Mouse (Mus musculus) naive thymus-derived CD4-positive, alpha-beta T cell, adult 2 months (primary cell): ENCODE measurements around the gene Col4a6.

Source experiments
- DNase-seq: peaks from one replicate; pipeline ENCODE4 v3.0.0-alpha.2; 2011; ENCODE audit warnings: low read depth

The Col4a6 gene

DNA sequence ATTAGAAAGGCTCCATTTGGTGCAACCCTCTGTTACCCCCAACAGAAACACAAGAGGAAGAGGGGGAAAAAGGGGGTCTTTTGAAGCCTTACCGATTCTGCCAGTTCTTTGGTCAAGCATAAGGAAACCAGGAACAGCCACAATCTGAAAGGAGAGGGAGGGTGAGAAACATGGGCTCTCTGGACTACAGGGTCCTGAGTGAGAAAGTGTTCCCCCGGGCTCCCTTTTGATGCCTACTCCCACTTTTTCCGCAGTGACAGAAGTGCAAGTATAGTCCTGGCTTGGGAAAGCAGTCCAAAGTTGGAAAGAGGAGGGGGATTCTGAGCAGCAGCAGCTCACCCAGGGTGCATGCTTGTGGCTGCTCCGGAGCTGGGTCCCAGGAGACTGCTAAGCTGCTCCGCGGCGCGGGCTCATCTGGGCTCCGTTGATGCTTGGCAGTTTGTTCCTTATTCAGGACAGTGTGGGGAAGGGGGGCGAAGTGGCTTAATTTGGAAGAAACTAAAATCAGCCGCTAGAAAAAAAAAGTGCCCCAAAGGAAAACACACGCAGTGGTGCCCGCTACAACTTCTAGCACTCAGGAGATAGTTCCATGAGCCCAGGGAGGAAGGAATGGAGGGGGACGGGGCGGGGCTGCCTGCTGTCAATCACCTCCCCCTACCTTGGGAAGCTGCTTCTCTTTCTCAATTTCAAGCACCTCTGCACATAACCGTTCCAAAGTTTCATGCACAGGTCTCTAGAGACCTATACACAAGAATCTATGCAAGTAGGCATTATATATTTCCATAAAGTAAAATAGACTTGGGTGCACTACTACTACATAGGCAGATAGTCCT, at the start of gene Col4a6:
Gene Col4a6 (minus strand): TSS at position 607 of the 833 bp plus-strand sequence.
- DNase-seq, result no peak

DNA sequence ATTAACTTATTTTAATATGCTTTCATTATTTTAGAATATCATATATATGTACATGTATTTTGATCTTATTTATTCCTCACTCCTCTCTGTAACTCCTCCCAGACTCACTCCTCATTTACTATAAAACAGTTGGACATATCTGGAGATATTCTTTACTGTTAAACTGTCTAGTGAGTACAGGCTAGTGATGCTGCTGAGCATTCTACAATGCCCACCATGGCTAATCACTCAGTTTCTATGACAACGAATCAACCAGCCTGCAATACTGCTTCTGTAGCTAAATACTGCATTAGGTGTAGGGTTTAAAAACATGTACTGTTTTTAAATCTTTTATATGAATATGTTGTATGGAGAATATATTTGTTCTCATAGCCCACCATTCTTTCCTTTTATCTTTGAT, 29.2 kb upstream of the Col4a6 start:
- DNase-seq, result no peak

DNA sequence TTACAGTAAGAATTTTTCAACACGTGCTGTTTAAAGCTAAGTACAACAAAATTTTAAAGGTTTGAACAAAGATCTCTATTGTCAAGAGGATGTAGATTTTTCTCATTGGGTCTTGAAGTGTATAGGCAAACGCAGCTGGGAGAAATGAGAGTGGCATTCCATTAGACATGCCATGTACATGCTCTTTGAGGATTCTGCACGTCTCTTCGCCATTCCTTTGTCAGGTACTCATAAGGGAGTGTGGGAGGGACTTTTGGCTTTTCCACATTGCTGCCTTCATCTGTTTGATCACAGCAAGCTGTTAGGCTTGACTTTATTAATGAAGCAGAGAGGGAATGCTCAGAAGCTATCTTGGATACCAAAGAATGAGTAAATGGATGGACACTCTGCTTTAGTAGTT, 20.7 kb upstream of the Col4a6 start:
- DNase-seq, result no peak

DNA sequence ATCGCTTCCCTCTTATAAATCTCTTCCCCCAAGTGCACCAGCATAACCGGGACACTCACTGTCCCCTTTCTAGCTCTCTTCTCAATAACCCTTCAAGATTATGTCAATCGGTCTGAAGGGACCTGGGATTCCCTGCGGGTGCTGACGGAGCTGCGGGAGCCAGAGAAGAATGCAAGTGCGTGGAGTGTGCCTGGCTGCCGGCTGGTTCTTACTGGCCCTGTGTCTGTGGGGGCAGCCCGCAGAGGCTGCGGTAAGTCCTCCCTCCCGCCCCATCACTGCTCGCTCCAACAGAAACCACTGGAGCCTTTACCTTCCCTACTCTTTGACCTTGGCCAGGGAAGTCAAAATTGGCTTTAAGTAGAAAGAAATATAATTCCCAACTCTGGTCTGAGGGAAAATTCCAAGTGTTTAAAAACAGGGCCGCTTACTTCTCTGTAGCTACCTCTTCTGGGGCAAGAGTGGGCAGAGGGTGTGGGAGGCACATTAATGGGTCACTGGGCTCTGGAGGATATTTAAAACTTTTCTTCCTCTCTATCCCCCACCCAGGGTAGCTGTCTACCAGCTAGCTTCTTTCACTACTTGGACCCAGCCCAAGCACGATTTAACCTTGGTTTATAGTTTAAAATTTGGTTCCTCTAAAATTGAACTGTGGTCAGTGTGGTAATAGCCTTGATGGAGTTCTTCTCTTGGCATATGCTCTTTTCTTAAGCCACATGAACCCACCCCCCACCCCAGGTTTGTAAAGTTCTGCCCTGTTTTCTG, 1.9 kb upstream of the Col4a6 start:
- DNase-seq, result no peak

DNA sequence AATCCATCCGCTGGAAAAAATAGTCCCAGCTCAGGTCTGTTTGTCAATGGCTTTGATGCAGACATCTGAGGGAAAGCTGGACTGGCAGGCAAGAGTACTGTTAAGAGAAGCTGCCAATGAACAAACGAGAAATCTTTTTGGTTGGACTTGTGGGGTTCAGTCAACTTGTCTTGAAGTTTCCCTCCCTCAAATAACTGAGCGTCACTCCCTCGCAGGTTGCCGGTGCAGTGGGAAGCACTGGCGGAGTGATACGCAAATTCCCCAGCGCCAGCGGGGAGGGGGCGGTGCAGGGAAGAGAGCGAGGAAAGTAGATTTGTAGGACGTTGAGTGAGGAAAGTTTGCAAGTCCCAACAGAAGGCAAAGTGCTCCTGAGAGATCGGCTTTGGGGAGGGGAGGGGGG, 1.2 kb upstream of the Col4a6 start, which contains the start of gene Col4a5:
Gene Col4a5 (plus strand): TSS at position 276 of the 400 bp plus-strand sequence.
- peak; percentile 0 for DNase-seq

DNA sequence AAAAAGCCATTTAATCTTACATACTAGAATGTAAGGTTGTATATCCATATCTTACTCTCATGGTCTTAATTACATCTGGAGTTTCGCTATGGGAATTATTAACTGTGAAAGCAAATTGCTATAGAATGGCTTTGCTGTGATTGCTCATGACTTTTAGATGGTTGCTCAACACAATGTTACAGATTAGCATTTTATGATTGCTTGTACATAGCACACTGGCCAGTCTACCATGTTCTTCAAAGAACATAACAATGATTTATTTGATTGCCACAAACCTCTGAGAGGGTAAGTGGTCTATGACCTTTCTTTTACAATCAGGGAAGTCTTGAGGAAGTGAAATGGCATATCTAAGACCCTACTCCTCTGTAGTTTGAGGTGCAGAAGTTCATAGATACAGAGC, 25.9 kb downstream of the Col4a6 start:
- no peak for DNase-seq

DNA sequence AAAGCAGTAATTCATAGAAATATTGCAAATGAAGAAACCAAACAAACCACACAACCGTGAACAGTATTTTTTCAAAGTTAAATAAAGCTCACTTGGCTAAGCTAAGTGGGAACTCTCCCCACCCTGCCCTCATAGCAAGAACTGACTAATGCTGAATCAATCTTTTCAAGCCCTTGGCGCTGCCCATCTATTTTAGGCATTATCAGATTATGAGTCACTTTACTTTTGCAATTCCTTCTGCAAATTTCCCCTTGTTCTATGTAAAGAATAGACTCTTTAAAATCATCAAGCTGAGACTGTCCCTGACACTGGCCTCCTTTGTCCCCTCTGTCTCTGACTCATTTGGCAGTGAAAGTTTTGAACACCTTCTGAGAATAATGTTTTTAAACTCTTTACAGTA, 34.5 kb downstream of the Col4a6 start:
- no peak for DNase-seq

DNA sequence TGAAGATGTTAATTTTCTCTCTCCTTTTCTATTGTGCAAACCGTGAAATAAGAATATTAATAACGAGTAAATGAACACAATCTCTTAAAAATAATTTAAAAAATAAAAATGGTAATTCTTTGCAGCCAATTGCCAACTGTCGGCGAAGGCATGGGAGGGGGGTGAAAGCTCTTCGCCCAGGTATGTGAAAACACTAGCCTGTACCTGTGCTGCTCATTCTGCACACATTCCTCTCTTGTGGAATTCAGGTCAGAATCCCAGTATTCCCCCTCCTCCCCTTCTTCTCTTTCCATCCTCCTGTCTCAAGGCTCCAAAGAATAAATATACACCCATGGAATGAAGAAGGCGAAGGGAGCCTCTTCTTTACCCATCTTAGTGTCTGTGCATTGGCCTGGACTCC, 37.1 kb downstream of the Col4a6 start:
- DNase-seq, result no peak

DNA sequence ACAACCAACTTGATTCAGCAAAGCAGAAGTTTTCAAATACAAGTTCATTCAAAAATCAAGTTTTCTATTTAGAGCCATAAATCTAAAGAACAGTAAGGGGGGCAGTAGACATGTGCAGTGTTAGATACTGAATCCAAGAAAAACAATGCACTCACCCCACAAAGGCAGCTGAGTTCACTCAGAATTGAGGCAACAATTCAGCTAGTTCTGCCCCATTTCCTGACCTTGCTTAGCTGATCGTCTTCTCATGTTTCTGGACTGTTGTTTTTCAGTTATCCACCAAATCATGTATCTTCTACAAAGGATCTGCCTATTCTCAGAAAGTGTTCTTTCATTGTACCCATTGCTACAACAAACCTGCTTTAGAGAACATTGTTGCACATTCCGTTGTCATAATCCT, 58.6 kb downstream of the Col4a6 start:
- DNase-seq, result no peak

DNA sequence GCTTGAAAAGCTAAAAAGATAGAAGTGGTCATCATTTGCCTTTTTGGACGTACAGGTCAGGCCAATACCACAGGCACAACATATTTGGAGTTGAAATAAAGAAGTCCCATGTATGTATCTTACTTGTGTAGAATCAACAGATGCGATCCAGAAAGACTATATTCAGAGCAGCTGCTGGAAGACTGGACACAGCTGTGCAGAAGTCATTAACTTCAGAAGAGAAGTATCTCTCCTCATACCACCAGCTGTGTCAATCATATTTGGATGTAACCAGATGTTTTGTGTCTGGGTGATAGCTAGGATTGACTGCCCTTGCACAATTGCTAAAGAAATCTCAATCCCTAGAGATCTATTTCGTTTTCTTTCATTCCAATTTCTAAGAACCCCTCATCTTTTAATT, 77.6 kb downstream of the Col4a6 start:
- DNase-seq, result no peak

DNA sequence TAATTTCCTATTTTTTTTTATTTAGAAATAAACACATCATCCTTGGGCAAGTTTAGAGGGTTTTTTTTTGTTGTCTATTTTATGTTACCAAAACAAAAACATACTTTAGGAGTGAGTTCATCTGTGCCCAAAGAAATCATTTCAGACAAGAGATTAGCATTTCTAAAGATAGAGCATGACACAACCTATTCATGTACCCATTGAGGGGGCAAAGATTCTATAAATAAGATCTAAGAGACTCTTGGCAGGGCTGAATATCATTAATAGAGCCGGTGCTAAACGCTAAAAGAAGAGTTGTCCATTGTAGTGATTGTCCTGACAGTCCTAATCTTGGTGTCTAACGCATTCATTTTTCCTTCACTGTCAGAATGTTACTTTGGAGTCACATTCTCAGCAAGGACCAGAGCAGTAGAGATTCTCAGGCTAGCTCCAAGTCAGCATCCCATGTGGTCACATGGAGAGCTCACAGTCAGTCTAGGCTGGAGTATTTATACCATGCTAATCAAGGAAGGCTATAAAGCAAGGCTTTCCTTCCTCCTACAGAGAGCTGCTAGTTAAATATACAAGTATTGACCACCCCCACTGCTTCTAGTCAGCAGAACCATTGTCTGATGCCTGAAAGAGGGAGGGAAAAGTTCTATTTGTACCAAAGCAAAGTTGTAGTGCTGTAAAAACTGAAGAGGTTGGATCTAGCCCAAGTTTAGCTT, 88.3 kb downstream of the Col4a6 start:
- no peak for DNase-seq

DNA sequence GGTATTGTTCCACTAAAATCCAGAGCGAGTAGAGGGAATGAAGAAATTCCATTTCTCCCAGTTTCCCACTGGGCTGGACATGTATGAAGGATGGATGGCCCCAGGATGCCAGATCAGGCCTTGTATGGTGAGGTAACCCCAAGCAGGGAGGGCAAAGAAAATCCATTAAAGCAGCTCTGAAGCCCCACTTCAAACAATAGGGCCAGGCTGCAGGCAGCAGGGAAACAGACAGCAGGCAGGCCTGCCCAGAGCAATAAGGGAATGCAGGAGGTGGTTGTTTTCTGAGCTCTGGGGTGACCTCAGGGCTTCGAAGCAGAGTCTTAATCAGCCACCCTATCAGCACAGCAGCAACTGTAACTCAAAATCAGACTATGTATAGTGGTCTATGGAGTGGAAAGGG, 89.2 kb downstream of the Col4a6 start:
- no peak for DNase-seq

DNA sequence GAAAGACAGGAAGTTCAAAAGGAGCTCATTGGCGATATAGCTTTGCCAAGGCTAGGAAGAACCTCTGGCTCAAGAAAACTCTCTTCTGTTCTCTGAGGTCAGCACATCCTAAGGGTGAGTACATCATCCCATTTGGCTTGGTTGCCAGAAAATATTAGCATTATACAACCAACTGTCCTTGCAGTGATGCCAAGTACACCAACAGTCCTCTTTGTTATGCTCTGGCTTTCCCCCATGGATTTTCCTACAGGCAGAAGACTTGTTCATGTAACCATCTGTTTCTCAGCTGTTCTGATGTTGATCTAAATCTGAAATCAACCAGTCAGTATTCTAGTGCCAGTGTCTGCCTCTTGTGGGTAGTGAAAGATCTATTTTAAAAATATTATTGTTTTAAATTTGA, 103.6 kb downstream of the Col4a6 start:
- no peak for DNase-seq

DNA sequence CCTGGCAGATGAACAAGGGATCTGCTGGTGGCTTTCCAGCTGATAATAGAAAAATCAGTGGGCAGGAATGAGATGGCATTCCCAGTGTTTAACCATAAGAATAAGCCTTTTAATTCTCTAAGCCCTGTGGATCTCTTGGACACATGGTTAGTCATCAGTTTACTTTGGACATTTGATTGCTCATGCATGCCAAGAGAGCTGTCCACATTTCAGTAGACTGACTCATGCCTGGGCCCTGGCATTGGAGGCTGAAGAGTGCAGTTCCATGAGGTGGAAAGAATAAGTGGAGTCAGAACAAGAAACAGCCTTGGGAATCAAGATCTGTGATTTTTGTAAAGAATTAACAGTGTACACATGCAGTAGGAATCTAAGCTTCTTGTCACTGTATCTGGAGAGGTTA, 110.5 kb downstream of the Col4a6 start:
- no peak for DNase-seq

DNA sequence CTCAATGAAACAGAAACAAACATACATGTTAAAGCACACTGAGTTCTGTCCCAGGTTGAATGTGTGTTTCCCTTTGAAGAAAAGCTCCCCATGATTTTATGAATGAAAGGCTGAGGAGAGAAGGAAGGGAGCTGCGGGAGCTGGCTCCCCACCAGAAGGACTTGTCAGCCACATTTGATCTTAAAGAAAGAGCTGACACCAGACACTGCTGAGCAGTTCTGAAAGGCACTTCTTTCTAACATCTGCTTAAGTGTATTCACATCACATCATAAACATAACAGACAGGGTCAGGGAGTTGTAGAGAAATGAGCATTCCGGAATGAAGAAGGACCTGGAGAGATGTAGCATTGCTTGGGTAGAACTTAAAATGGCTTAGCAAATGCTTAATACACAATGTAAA, 132.5 kb downstream of the Col4a6 start:
- no peak for DNase-seq

DNA sequence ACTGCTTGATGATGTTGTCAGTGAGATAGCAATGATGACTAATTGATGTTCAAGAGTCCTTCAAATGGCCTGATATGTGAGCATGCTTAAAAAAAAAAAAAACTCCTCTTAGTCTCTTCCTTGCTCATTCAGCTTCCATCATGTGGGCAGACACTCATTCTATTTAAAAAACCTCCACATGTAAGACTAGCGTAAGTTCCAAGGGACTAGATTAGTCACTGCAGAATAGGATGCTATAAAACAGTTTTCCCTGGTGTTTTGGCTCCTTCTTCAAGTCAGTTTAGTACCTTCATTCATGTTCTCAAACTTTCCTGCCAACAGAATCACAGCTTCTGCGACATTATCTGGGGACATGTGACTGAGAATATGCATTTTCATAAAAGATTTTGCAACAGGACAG, 145.8 kb downstream of the Col4a6 start:
- DNase-seq, result no peak

DNA sequence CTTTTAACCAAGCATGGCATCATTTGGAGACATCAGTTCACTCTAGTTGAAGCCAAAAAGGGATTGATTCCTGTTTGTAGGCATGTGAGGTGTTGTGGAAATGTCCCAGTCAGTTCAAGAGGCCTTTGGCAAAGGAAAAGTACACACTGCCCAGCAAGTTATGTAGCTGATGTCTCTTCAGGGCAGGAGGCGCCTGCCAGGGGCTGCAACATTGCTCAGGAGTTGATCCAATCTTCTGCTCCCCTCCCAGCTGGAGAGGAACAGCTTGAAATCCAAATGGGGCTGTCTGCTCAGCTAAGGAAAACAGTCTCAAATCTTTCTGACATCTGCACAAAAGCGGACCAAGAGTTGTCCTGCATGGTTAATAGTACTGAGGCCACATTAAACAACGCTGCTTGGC, 149.7 kb downstream of the Col4a6 start:
- DNase-seq, result no peak

DNA sequence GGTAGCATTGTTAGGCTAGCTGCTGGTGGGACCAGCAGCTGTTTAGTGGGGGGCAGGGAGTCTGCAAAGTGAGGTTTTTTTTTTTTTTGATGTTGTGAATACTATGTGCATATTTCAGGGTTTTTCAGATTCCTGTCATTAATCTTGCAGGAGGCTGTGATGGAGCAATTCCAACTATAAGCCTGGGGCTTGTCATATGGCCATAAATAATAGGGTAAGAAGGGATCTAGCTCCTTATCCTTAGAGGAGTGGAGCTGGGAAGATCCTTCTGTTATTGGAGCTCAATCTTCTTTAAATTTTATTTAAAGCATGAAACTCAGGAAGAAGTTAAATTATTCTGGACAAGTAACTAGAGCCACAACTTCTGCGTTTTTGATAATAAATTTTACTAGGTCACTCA, 157.7 kb downstream of the Col4a6 start:
- no peak for DNase-seq

DNA sequence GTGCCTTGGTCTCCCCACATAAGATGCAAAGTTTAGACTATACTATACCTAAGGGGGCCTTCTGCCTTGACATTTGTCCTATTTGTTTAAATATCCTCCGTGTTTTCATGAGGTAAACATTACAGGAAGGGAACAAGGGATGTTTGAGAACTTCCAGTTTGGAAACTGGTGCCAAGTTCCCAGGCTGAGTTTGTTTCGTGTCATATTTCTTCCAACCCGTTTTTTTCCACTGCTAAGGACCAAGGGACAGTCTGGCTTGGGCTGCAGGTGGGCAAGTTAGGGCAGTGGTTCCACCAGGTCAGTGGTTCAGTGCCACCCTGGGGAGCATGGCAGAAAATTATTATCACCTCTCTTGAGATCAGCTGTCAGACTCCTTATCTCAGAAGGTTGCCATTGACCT, 158.1 kb downstream of the Col4a6 start:
- no peak for DNase-seq

DNA sequence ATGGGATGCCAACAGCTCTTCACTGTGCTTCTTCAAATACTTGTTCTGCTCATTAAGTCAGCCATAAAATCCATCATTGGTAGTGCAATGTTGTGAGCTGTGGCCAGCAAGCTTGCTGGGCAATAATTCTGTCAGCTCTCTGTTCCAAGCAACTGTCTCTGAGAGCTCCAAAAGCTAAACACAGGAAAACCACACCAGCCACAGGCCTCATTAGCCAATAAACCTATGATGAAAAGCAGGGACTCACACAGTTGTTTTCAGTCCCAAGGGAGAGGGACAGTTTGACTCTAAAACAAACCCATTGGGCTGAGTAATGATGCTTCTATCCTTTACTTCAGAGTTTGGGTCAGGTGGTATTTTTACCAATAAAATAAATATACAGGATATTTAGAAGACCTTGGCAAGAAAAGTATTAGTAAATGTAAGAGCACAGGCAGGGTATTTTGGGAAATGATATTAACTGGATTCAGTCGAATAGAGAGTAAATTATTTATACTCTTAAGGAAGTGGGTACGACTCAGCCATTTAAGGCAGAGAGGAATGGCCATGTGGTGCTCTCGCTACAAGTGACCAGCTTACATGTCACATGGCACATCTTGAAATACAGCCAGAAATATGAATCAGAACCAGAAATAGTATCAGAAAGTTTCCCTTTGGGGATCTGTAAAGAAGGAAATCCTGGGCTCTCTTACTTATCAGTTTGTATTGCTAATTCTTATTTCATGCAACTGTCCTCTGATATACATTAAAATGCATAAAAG, 181.0 kb downstream of the Col4a6 start:
- no peak for DNase-seq

DNA sequence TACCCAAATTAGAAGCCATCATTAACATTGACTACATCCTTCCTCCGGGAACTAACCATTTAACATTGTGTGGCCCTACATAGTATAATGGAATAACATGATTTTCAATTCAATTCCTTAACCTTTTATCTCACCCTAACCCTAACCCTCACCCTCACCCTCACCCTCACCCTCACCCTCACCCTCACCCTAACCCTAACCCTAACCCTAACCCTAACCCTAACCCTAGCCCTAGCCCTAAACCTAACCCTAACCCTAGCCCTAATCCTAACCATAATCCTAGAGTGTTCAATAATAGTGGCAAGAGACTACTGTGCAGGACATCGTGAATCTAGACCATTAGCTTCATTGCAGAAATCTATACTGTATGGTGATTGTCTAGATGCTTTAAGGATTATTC, 197.5 kb downstream of the Col4a6 start:
- DNase-seq, result no peak

DNA sequence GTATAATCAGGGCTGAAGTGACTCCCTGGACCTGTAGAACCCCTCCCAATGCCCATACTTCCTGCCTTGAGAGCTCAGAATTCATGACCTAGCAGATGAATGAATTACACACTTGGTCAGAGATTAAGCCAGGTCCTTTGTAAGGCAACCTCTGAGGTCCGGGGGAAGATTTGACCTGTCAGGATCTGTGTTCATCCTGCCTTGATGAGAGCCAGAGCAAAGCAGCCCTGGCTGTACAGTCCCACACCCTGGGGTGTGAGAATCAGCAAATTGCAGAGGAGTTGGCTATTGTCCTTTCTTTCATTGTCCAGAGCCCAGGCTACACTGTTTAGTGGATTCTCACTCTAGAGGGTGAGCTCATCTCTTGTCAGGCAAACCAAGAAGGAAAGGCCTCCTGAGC, 207.9 kb downstream of the Col4a6 start:
- no peak for DNase-seq
